Mouse (Mus musculus): ENCODE measurements around the gene Srpk1. TPM values are rescaled to one million over a fixed set of nuclear protein-coding genes. Genes with fewer than 3 reads are reported as not detected.
A peak's percentile ranks its signal among the peaks of the same experiment; 100 is the strongest.

Gene Srpk1
- total RNA-seq, 2 experiments from 2014 or later = 34.9 to 35.2 TPM

GRCm38 (mm10) chr17:28618124-28618523 lies 4.4 kb downstream of the Srpk1 start:
- intact Hi-C loops (cut with DNase I) = no loop called here
- no peak for DNase-seq

GRCm38 (mm10) chr17:28617636-28618035 lies 4.9 kb downstream of the Srpk1 start:
- intact Hi-C loops (cut with DNase I) = no loop called here
- DNase-seq = no peak

- no peak for DNase-seq
- intact Hi-C loops (cut with DNase I) = no loop called here
Observed at GRCm38 (mm10) chr17:28615332-28615731, 7.2 kb downstream of the Srpk1 start.

GRCm38 (mm10) chr17:28613096-28613495 lies 9.4 kb downstream of the Srpk1 start:
- DNase-seq = no peak
- intact Hi-C loops (cut with DNase I) = no loop called here

GRCm38 (mm10) chr17:28612603-28613002 lies 9.9 kb downstream of the Srpk1 start:
- no peak for DNase-seq
- intact Hi-C loops (cut with DNase I) = no loop called here

- no peak for DNase-seq
- intact Hi-C loops (cut with DNase I) = no loop called here
Observed at GRCm38 (mm10) chr17:28609543-28609942, 13.0 kb downstream of the Srpk1 start.

GRCm38 (mm10) chr17:28601557-28602250 lies 20.8 kb downstream of the Srpk1 start:
- intact Hi-C loops (cut with DNase I) = no loop called here
- no peak for DNase-seq

- intact Hi-C loops (cut with DNase I) = no loop called here
- no peak for DNase-seq
Observed at GRCm38 (mm10) chr17:28600780-28601179, 21.7 kb downstream of the Srpk1 start.

- intact Hi-C loops (cut with DNase I) = loop anchor here (5.0 kb wide), 1 partner anchor 53 kb away; no protein-coding TSS in a partner anchor
Observed at GRCm38 (mm10) chr17:28593965-28594364, 28.5 kb downstream of the Srpk1 start.

GRCm38 (mm10) chr17:28592998-28593397 lies 29.5 kb downstream of the Srpk1 start:
- intact Hi-C loops (cut with DNase I) = loop anchor here (5.0 kb wide), 1 partner anchor 54 kb away; no protein-coding TSS in a partner anchor
- DNase-seq = peak; percentile 79 to 82

More at GRCm38 (mm10) chr17:28593965-28594364, 28.5 kb downstream of the Srpk1 start:
- DNase-seq = no peak

GRCm38 (mm10) chr17:28591476-28591875 lies 31.0 kb downstream of the Srpk1 start:
- intact Hi-C loops (cut with DNase I) = loop anchor here (5.0 kb wide), 1 partner anchor 56 kb away; no protein-coding TSS in a partner anchor
- DNase-seq = peak; percentile 56 to 77

- intact Hi-C loops (cut with DNase I) = loop anchor here (5.0 kb wide), 1 partner anchor 57 kb away; no protein-coding TSS in a partner anchor
- no peak for DNase-seq
Observed at GRCm38 (mm10) chr17:28590596-28590995, 31.9 kb downstream of the Srpk1 start.

- DNase-seq = no peak
- intact Hi-C loops (cut with DNase I) = no loop called here
Observed at GRCm38 (mm10) chr17:28588591-28588990, 33.9 kb downstream of the Srpk1 start.

GRCm38 (mm10) chr17:28586509-28586908 lies 36.0 kb downstream of the Srpk1 start:
- intact Hi-C loops (cut with DNase I) = no loop called here
- no peak for DNase-seq

- intact Hi-C loops (cut with DNase I) = no loop called here
Observed at GRCm38 (mm10) chr17:28581056-28581455, 41.5 kb downstream of the Srpk1 start.

GRCm38 (mm10) chr17:28580396-28580795 lies 42.1 kb downstream of the Srpk1 start:
- peak; percentile 70 to 80 for DNase-seq
- intact Hi-C loops (cut with DNase I) = no loop called here

More at GRCm38 (mm10) chr17:28581056-28581455, 41.5 kb downstream of the Srpk1 start:
- no peak for DNase-seq

GRCm38 (mm10) chr17:28575244-28576125 lies 47.0 kb downstream of the Srpk1 start, which contains the start of gene Lhfpl5:
TSS of gene Lhfpl5 (plus strand) at chr17:28575641.
- peak; percentile 49 to 73 for DNase-seq
- intact Hi-C loops (cut with DNase I) = no loop called here

- intact Hi-C loops (cut with DNase I) = no loop called here
- no peak for DNase-seq
Observed at GRCm38 (mm10) chr17:28572941-28573340, 49.6 kb downstream of the Srpk1 start.

GRCm38 (mm10) chr17:28572521-28572920 lies 50.0 kb downstream of the Srpk1 start:
- intact Hi-C loops (cut with DNase I) = no loop called here
- DNase-seq = no peak

- intact Hi-C loops (cut with DNase I) = no loop called here
- DNase-seq = no peak
Observed at GRCm38 (mm10) chr17:28571868-28572267, 50.6 kb downstream of the Srpk1 start.

- intact Hi-C loops (cut with DNase I) = no loop called here
- DNase-seq = no peak
Observed at GRCm38 (mm10) chr17:28567541-28567940, 55.0 kb downstream of the Srpk1 start.
